Mouse (Mus musculus) naive thymus-derived CD4-positive, alpha-beta T cell, adult 5 months (primary cell): ENCODE results near the gene Tmem91. TPM values are rescaled to one million over a fixed set of nuclear protein-coding genes. Genes with fewer than 3 reads are reported as not detected.

ENCODE experiments used
- polyA plus RNA-seq: library from polyadenylated mRNA; unstranded; fragments of 100-300 nt; shearing (Covaris generic); gene quantifications from one replicate; pipeline ENCODE4 v1.2.1, GENCODE M21; 2017

Gene Tmem91
- polyA plus RNA-seq: 2.7 TPM

DNA sequence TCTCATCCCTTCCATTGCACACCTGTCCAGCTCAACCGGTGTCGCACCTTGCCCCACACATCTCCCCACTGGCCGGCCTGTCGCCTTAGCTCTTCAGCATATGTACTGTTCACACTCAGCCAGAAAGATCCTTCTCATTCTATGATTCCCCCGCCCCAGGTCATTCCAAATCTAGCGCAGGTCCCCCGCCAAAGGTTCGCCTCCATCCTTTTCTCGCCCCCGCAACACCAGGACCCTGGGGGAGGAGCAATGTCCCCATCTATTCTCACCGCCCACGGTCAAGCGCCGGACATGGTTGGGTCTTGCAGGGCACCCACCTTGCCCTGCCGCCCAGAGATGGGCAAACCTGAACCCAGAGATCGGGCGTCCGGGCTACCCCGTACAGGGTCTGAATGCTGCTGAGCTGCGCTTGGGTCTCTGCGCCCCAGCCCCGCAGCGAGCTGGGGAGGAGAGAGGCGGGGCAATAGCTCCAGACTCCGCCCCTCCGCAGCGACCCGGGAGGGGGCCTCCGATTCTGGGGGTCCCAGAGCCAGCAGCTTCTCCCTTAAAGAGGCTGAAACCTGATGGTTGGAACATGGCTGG lies at the start of gene Tmem91:
TSS of gene Tmem91 (minus strand) at position 448 of the 582 bp plus-strand sequence.

DNA sequence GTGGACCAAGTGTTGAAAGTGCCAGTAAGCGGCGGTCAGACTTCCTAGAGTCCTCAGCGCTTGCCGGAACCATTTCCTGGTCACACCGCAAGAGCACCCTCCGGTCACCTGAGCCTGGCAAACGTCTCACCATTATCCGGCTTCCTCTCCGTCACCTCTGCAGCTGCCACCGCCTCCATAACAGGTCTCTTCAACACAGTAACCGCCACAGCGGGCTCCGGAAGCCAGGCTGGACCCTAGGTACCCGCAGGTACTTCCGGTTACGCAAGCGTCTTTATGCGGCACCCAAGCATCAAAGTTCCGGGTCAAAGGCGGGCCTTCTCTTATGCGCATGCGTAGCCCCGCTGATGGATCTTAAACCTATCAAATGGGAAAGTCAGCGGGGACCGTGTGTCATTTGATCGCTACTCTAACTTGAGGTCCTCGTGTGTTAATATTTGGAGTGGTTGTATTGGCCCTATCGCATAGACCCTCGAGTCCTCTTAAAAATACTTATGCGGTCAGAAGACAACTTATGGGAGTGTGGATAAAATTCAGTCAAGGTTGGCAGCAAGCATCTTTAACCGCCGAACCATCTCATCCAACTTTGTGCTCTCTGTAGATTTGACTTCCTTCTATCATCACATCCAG lies 43.9 kb upstream of the Tmem91 start, which contains the start of gene Ccdc97:
TSS of gene Ccdc97 (minus strand) at position 301 of the 630 bp plus-strand sequence.

DNA sequence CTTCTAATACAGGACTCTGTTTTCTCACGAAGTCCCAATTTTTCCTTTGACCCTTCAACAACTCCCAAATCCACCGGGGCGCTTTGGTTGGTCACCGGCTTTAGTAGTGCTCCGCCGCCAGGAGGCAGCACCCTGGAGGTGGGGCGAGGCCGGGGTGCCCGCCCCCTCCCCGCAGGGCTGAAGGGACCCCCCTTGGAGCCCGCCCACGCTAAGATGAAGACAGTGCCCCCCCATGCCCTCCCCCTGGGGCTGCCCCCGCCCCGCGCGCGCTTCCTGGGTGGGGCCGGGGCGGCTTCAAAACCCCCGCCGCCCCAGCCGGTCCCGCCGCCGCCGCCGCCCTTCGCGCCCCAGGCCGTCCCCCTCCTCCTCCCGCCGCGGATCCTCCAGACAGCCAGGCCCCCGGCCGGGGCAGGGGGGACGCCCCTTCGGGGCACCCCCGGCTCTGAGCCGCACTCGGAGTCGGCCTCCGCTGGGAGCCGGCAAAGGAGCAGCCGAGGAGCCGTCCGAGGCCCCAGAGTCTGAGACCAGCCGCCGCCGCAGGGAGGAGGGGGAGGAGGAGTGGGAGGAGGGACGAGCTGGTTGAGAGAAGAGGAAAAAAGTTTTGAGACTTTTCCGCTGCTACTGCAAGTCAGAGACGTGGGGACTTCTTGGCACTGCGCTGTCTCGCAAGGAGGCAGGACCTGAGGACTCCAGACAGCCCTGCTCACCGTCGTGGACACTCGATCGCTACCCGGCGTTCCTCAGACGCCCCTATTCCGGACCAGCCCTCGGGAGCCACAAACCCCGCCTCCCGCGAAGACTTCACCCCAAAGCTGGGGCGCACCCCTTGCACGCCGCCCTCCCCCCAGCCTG lies 11.9 kb upstream of the Tmem91 start, which contains the start of gene Tgfb1:
TSS of gene Tgfb1 (plus strand) at position 323 of the 852 bp plus-strand sequence.

DNA sequence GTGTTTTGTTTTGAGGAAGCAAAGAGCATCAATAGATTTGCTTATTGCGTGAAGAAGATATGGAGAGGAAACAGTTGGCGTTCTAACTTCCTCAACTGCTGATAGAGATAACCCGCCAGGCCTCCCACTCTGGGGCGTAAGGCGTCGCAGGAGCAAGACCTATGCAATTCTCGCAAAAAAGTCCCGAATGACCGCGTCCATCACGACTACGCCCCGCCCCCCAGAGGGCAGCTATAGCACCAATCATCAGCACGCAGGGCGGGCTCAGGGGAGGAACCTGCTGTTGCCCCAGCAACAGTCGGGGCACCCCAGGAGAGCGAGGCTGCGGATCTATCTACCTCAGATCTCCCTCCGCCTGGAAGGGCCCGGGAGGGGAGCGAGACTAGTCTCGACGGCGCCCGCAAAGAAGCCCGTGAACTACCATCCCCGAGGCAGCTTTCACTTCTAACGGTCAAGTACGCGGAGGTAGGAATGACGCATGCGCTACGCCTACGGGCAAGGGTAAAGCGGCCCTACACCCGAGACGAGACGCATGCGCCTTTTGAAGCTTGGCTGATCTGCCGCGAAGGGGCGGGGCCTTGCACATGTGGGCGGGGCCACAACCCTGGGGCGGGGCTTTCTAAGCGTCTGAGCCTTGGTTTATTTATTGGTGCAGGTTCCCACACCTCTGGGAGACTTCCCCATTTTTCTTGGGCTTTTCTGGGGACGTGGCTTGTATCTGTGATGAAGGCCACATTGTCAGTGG lies 5.7 kb upstream of the Tmem91 start, which contains the start of gene B9d2:
TSS of gene B9d2 (plus strand) at position 267 of the 745 bp plus-strand sequence.

DNA sequence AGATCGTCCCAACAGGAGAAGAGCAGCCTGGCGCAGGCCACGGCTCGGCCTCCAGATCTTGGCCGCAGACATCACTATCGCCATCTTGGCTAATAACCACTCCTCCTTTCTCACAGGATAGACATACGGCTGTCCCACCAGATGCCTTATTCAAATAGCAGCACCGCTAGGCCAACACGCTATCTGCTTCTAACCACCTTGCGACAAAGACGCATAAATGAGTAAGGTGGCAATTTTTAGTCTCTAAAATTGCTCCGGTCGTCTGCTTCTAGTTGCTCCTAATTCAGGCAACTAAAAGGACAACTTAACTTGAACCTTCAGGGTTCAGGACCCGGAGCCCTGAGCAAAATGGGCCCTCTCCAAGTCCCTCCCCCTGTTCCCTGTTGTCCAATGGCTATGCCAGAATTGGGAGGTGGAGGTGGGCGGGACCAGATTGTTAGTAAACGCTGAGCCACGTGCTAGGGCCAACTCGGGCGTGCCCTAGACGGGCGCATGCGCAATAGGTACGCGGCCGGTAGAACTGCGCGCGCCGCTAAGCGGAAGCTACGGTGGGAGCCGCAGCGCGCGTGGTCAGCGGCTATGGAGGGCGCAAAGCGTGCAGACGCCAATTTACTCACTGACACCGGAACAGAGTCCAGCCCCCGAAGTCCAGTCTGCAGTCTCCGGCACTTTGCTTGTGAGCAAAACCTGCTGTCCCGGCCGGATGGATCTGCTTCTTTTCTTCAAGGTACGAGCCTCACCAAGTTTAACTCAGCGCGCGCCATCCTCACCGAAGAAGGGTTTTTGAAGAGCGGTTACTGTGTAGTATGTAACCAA lies 16.1 kb downstream of the Tmem91 start, which contains the start of the genes Bckdha and Exosc5:
TSS of gene Bckdha (minus strand) at position 325 of the 816 bp plus-strand sequence.
TSS of gene Exosc5 (plus strand) at position 508 of the 816 bp plus-strand sequence.

DNA sequence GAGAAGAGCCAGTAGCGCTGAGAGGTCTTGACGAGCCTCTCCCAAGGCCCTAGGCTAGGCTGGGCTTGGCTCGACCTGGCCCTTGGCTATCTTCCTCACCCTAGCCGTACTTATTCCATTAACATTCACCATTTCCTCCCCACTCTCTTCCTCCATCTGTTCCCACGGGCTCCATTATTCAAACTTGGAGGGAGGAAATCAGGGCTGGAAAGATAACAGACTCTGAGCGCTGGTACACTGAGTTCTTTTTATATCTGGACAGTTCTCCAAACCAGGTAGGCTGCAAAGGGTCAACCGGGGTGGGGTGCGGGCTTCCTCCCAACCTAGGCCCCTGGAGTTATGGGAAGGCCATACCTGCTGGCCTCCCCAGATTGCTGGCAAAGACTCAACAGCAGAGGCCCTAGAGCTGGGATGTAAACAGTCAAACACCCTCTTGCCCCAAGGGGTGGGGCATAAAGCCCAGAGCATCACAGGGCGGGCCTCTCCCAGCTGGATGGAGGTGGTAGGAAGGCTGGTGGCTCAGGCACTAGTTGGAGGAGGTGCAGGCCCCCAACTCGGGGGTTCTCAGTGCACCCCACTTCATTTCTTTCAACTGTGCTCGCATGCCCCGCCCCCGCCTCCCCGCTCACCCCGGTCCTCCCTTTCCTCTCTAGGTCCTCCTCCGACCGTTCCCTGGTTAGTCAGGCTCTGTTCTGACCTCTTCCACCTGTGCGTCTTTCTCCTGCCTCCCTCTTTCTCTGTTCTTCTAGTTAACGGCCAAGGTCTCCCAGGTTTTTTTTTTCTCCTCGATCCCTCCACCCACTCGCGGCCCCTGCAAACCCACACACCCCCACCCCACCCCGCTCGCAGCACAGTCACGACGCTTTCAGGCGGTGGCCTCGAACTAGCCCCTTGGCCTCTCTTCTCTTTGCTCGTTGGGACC lies 48.2 kb downstream of the Tmem91 start, which contains the start of gene B3gnt8:
TSS of gene B3gnt8 (plus strand) at position 146 of the 922 bp plus-strand sequence.

Other genes starting within 250 kb of the Tmem91 start
- 0.40 TPM for gene Ceacam1, start 197.6 kb downstream of the Tmem91 start, polyA plus RNA-seq
- not detected for gene Ceacam2, start 135.3 kb downstream of the Tmem91 start, polyA plus RNA-seq
- gene Erich4, start 59.3 kb downstream of the Tmem91 start, polyA plus RNA-seq: not detected
- 91.4 TPM for gene Dmac2, start 55.8 kb downstream of the Tmem91 start, polyA plus RNA-seq
- gene B3gnt8, start 48.5 kb downstream of the Tmem91 start, polyA plus RNA-seq: 0.49 TPM
- 36.7 TPM for gene Bckdha, start 16.2 kb downstream of the Tmem91 start, polyA plus RNA-seq
- gene Exosc5, start 16.0 kb downstream of the Tmem91 start, polyA plus RNA-seq: 64.7 TPM
- gene B9d2, start 5.6 kb upstream of the Tmem91 start, polyA plus RNA-seq: 23.7 TPM
- gene Tgfb1, start 11.8 kb upstream of the Tmem91 start, polyA plus RNA-seq: 114 TPM
- gene Ccdc97, start 43.9 kb upstream of the Tmem91 start, polyA plus RNA-seq: 52.1 TPM
- 104 TPM for gene Hnrnpul1, start 79.6 kb upstream of the Tmem91 start, polyA plus RNA-seq
- 0.80 TPM for gene Axl, start 113.5 kb upstream of the Tmem91 start, polyA plus RNA-seq
- 14.6 TPM for gene Cyp2s1, start 141.7 kb upstream of the Tmem91 start, polyA plus RNA-seq
- not detected for gene Cyp2b10, start 222.5 kb upstream of the Tmem91 start, polyA plus RNA-seq